Mouse (Mus musculus): ENCODE data around the gene Gm10912.

GRCm38 (mm10) chr2:104069704-104070185 is 4.1 kb downstream of the Gm10912 start, which contains the start of gene Cd59b:
- no peak for TF ChIP-seq HCFC1 (IDR thresholded peaks at IDR 0.05; ENCODE audit: borderline replicate concordance, insufficient read depth, low read length)
- no peak for TF ChIP-seq CHD2 (IDR thresholded peaks at IDR 0.05; ENCODE audit: low read depth, low read length)

Data from ES-E14 (cell line).